Mouse (Mus musculus): ENCODE results near the gene Egfem1.

DNA sequence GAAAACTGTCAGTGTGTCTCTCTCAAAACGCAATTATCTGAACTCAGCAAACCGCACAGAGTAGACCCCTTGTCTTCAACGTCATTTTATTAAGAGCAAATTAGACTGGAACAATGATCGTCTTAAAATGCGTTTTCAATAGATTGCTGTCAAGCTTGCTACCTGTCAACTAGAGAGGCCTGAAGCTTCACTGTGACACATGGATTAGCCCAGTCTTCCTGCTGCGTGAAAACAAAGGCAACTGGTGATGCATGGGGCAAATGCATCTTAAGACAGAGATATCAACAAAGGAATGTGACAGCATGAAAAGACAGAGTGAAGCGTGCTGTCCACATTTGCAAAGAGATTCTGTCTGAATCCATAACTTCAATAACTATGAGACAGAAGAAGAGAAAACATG is 41.8 kb upstream of the Egfem1 start:
- TF ChIP-seq E2F4 (IDR thresholded peaks at IDR 0.05; ENCODE audit: insufficient read depth) (no peak), USF1 (IDR thresholded peaks at IDR 0.05; ENCODE audit: low read depth) (no peak), MAX (IDR thresholded peaks at IDR 0.05; ENCODE audit: low read depth) (no peak), POLR2AphosphoS2 (IDR thresholded peaks at IDR 0.05; ENCODE audit: insufficient read length, low read depth) (no peak), CEBPB (IDR thresholded peaks at IDR 0.05; ENCODE audit: insufficient read depth, poor library complexity, severe bottlenecking) (no peak)
